Mouse (Mus musculus): ENCODE measurements around the gene Tbccd1. TPM values are rescaled to one million over a fixed set of nuclear protein-coding genes. Genes with fewer than 3 reads are reported as not detected.
A peak's percentile ranks its signal among the peaks of the same experiment; 100 is the strongest.

Gene Tbccd1
- polyA plus RNA-seq, 1 experiment from 2014 or later: 28.1 TPM

GRCm38 (mm10) chr16:22852709-22853108 is 4.8 kb downstream of the Tbccd1 start:
- Histone ChIP-seq H3K4me1 (peaks cover 5% of the 10 kb centered on the region; the same call in 1 of the 2 replicates), H3K9me3 (replicated peaks) (no peaks in the 10 kb centered on the region), H3K27ac (replicated peaks) (no peak overlapping the region), H3K4me2 (replicated peaks) (no peak overlapping the region), H3K36me3 (no peaks in the 10 kb centered on the region), H3K9ac (no peak overlapping the region), H3K27me3 (no peaks in the 10 kb centered on the region), H3K4me3 (replicated peaks) (no peak overlapping the region)
- no peak for ATAC-seq (ENCODE audit: insufficient number of reproducible peaks, low FRiP score, low TSS enrichment, low read depth)
- 92% methylated on average over 4 of the region's 4 CpGs for WGBS

- Histone ChIP-seq H3K4me1 (peaks cover 13% of the 10 kb centered on the region; the same call in 1 of the 2 replicates), H3K9ac (no peak overlapping the region), H3K27me3 (no peaks in the 10 kb centered on the region), H3K36me3 (no peaks in the 10 kb centered on the region), H3K4me3 (replicated peaks) (no peak overlapping the region), H3K9me3 (replicated peaks) (no peaks in the 10 kb centered on the region), H3K27ac (replicated peaks) (no peak overlapping the region), H3K4me2 (replicated peaks) (no peak overlapping the region)
- WGBS: 83% methylated on average over 1 of the region's 1 CpGs
- ATAC-seq (ENCODE audit: insufficient number of reproducible peaks, low FRiP score, low TSS enrichment, low read depth): no peak
These were observed 9.1 kb downstream of the Tbccd1 start for GRCm38 (mm10) chr16:22848331-22848730.

- Histone ChIP-seq H3K4me3 (replicated peaks) (no peak overlapping the region), H3K36me3 (no peaks in the 10 kb centered on the region), H3K9me3 (replicated peaks) (no peaks in the 10 kb centered on the region), H3K27me3 (no peaks in the 10 kb centered on the region), H3K4me1 (peaks cover 13% of the 10 kb centered on the region; the same call in 1 of the 2 replicates), H3K9ac (no peak overlapping the region), H3K27ac (replicated peaks) (no peak overlapping the region), H3K4me2 (replicated peaks) (no peak overlapping the region)
- 90% methylated on average over 1 of the region's 1 CpGs for WGBS
- ATAC-seq (ENCODE audit: insufficient number of reproducible peaks, low FRiP score, low TSS enrichment, low read depth): no peak
These were observed 9.8 kb downstream of the Tbccd1 start for GRCm38 (mm10) chr16:22847686-22848085.

GRCm38 (mm10) chr16:22845481-22845880 is 12.0 kb downstream of the Tbccd1 start:
- H3K9me3 ChIP-seq (replicated peaks): no peaks in the 10 kb centered on the region
- no peak overlapping the region for H3K9ac ChIP-seq
- no peak overlapping the region for H3K4me3 ChIP-seq (replicated peaks)
- 0 out of 2 replicates have a peak, but pooled peaks cover 3% of the 10 kb centered on the region for H3K36me3 ChIP-seq
- H3K4me2 ChIP-seq (replicated peaks): no peak overlapping the region
- no peaks in the 10 kb centered on the region for H3K27me3 ChIP-seq
- no peak overlapping the region for H3K27ac ChIP-seq (replicated peaks)
- no peak for ATAC-seq (ENCODE audit: insufficient number of reproducible peaks, low FRiP score, low TSS enrichment, low read depth)
- H3K4me1 ChIP-seq: peaks cover 13% of the 10 kb centered on the region; the same call in 1 of the 2 replicates
- 91% methylated on average over 4 of the region's 4 CpGs for WGBS

- WGBS: 67% methylated on average over 5 of the region's 5 CpGs
- H3K36me3 ChIP-seq: 0 out of 2 replicates have a peak, but pooled peaks cover 5% of the 10 kb centered on the region
- 0 out of 2 replicates have a peak overlapping the region, but pooled peaks have one; percentile 39 for H3K27ac ChIP-seq (replicated peaks)
- H3K4me2 ChIP-seq (replicated peaks): peak overlapping the region; percentile 90
- no peak for ATAC-seq (ENCODE audit: insufficient number of reproducible peaks, low FRiP score, low TSS enrichment, low read depth)
- no peaks in the 10 kb centered on the region for H3K27me3 ChIP-seq
- no peak overlapping the region for H3K9ac ChIP-seq
- peak overlapping the region; percentile 56 for H3K4me3 ChIP-seq (replicated peaks)
- H3K9me3 ChIP-seq (replicated peaks): no peaks in the 10 kb centered on the region
- H3K4me1 ChIP-seq: peaks cover 13% of the 10 kb centered on the region; the same call in 1 of the 2 replicates
These were observed 12.6 kb downstream of the Tbccd1 start for GRCm38 (mm10) chr16:22844834-22845233.

- Histone ChIP-seq H3K4me3 (replicated peaks) (peak overlapping the region; percentile 56), H3K4me2 (replicated peaks) (peak overlapping the region; percentile 90), H3K36me3 (peaks cover 5% of the 10 kb centered on the region; the same call in 1 of the 2 replicates), H3K27ac (replicated peaks) (0 out of 2 replicates have a peak overlapping the region, but pooled peaks have one; percentile 39), H3K9ac (peak overlapping the region; percentile 69), H3K9me3 (replicated peaks) (no peaks in the 10 kb centered on the region), H3K4me1 (peaks cover 13% of the 10 kb centered on the region; the same call in 1 of the 2 replicates), H3K27me3 (no peaks in the 10 kb centered on the region)
- ATAC-seq (ENCODE audit: insufficient number of reproducible peaks, low FRiP score, low TSS enrichment, low read depth): peak; percentile 90
- WGBS: 3% methylated on average over 26 of the region's 26 CpGs
These were observed 13.2 kb downstream of the Tbccd1 start for GRCm38 (mm10) chr16:22844061-22844801.

- ATAC-seq (ENCODE audit: insufficient number of reproducible peaks, low FRiP score, low TSS enrichment, low read depth): no peak
- Histone ChIP-seq H3K4me3 (replicated peaks) (no peak overlapping the region), H3K27me3 (no peaks in the 10 kb centered on the region)
These were observed 14.6 kb downstream of the Tbccd1 start for GRCm38 (mm10) chr16:22842871-22843270.

GRCm38 (mm10) chr16:22839146-22839857 is 18.2 kb downstream of the Tbccd1 start:
- Histone ChIP-seq H3K27me3 (no peaks in the 10 kb centered on the region), H3K27ac (replicated peaks) (no peak overlapping the region), H3K4me1 (peaks cover 5% of the 10 kb centered on the region; the same call in 1 of the 2 replicates), H3K4me3 (replicated peaks) (no peak overlapping the region), H3K4me2 (replicated peaks) (no peak overlapping the region), H3K9me3 (replicated peaks) (no peaks in the 10 kb centered on the region), H3K9ac (no peak overlapping the region), H3K36me3 (peaks cover 8% of the 10 kb centered on the region; the same call in 1 of the 2 replicates)
- WGBS: 86% methylated on average over 3 of the region's 3 CpGs
- no peak for ATAC-seq (ENCODE audit: insufficient number of reproducible peaks, low FRiP score, low TSS enrichment, low read depth)

More at GRCm38 (mm10) chr16:22842871-22843270, 14.6 kb downstream of the Tbccd1 start:
- Histone ChIP-seq H3K36me3 (peaks cover 5% of the 10 kb centered on the region; the same call in 1 of the 2 replicates), H3K4me2 (replicated peaks) (no peak overlapping the region), H3K27ac (replicated peaks) (no peak overlapping the region), H3K4me1 (peaks cover 13% of the 10 kb centered on the region; the same call in 1 of the 2 replicates), H3K9me3 (replicated peaks) (no peaks in the 10 kb centered on the region), H3K9ac (no peak overlapping the region)
- 89% methylated on average over 5 of the region's 5 CpGs for WGBS

GRCm38 (mm10) chr16:22832932-22833525 is 24.4 kb downstream of the Tbccd1 start:
- H3K4me3 ChIP-seq (replicated peaks): no peak overlapping the region
- WGBS: 91% methylated on average over 3 of the region's 3 CpGs
- ATAC-seq (ENCODE audit: insufficient number of reproducible peaks, low FRiP score, low TSS enrichment, low read depth): no peak

GRCm38 (mm10) chr16:22820731-22821130 is 36.7 kb downstream of the Tbccd1 start:
- Histone ChIP-seq H3K4me2 (replicated peaks) (no peak overlapping the region), H3K9me3 (replicated peaks) (no peaks in the 10 kb centered on the region), H3K27ac (replicated peaks) (no peak overlapping the region), H3K4me1 (no peaks in the 10 kb centered on the region), H3K27me3 (no peaks in the 10 kb centered on the region), H3K9ac (no peak overlapping the region), H3K36me3 (peaks cover 20% of the 10 kb centered on the region), H3K4me3 (replicated peaks) (no peak overlapping the region)
- 40% methylated on average over 8 of the region's 8 CpGs for WGBS
- no peak for ATAC-seq (ENCODE audit: insufficient number of reproducible peaks, low FRiP score, low TSS enrichment, low read depth)

More at GRCm38 (mm10) chr16:22832932-22833525, 24.4 kb downstream of the Tbccd1 start:
- peaks cover 14% of the 10 kb centered on the region for H3K36me3 ChIP-seq
- H3K4me2 ChIP-seq (replicated peaks): no peak overlapping the region
- H3K4me1 ChIP-seq: no peaks in the 10 kb centered on the region
- H3K27me3 ChIP-seq: no peaks in the 10 kb centered on the region
- no peak overlapping the region for H3K9ac ChIP-seq
- H3K9me3 ChIP-seq (replicated peaks): no peaks in the 10 kb centered on the region
- no peak overlapping the region for H3K27ac ChIP-seq (replicated peaks)

GRCm38 (mm10) chr16:22811477-22811876 is 46.0 kb downstream of the Tbccd1 start, which contains the start of gene Crygs:
Gene Crygs, minus strand, starts transcription at chr16:22811577.
- Histone ChIP-seq H3K9me3 (replicated peaks) (no peaks in the 10 kb centered on the region), H3K27me3 (no peaks in the 10 kb centered on the region), H3K36me3 (peaks cover 5% of the 10 kb centered on the region), H3K9ac (no peak within 1 kb of the TSS), H3K4me1 (no peaks in the 10 kb centered on the region), H3K4me2 (replicated peaks) (no peak within 1 kb of the TSS), H3K4me3 (replicated peaks) (no peak within 1 kb of the TSS), H3K27ac (replicated peaks) (no peak within 1 kb of the TSS)
- ATAC-seq (ENCODE audit: insufficient number of reproducible peaks, low FRiP score, low TSS enrichment, low read depth): no peak
- WGBS: 53% methylated on average over 2 of the region's 2 CpGs
